In the genomic region with DNA sequence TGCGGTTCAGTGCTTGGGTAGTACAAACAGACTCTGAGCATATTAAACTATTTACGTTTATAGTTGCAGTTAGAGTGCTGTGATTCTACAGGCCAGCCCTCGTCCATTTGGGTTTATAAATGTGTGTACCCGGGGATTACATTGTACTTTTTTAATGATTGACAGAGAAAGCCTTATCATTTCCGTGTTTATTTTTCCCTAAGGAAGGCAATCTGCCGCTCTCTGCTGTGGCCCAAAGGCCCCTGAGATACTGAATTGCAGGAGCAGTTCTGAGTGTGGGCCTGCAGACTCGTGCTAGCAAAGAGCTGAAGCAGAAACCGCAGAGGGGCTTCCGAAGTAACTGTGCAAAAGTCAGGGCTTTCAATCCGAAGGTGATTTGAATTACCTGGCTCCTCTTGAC, we compare ENCODE assay signal across 35 mouse cellular contexts. TPM values are rescaled to one million over a fixed set of nuclear protein-coding genes. Genes with fewer than 3 reads are reported as not detected.
DNase-seq lines count a peak whose midpoint lies in the region; ATAC-seq lines count a peak whose summit lies in the region.
"Had no signal": no experiment of that assay in that cellular context is flagged by ENCODE, and none has a peak within 500 bp of the region (broad histone marks: within the 10 kb centered on the region; RNA-seq: fewer than 3 reads in every experiment).

No protein-coding gene starts in this region.

- no peak overlapping the region for H3K4me3 ChIP-seq in kidney, embryonic 15.5 days (replicated peaks)
- no peak overlapping the region for H3K4me3 ChIP-seq in liver, embryonic 13.5 days (replicated peaks)
- H3K4me3 ChIP-seq in liver, embryonic 12.5 days, result no peak overlapping the region
- H3K4me3 ChIP-seq in intestine, embryonic 16.5 days (ENCODE audit: low read length), result no peak overlapping the region
- H3K4me3 ChIP-seq in stomach, embryonic 16.5 days (replicated peaks; ENCODE audit: low read length), result no peak overlapping the region
- H3K4me3 ChIP-seq: forebrain, embryonic 12.5 days; heart, embryonic 13.5 days; midbrain, embryonic 10.5 days; midbrain, embryonic 15.5 days; neural tube, embryonic 15.5 days had no signal

- WGBS in kidney, embryonic 15.5 days, result 51% methylated on average over 10 of the region's 10 CpGs
- WGBS in liver, embryonic 13.5 days (ENCODE audit: insufficient replicate concordance), result 63% methylated on average over 10 of the region's 10 CpGs
- WGBS in liver, embryonic 12.5 days (ENCODE audit: insufficient replicate concordance), result 67% methylated on average over 10 of the region's 10 CpGs
- 40% methylated on average over 10 of the region's 10 CpGs for WGBS in intestine, embryonic 16.5 days
- 39% methylated on average over 10 of the region's 10 CpGs for WGBS in stomach, embryonic 16.5 days

- ATAC-seq in kidney, embryonic 15.5 days (replicated peaks; ENCODE audit: low FRiP score), result no peak
- no peak for ATAC-seq in liver, embryonic 13.5 days (ENCODE audit: low read depth)
- no peak for ATAC-seq in liver, embryonic 12.5 days
- peak; percentile 63 for ATAC-seq in intestine, embryonic 16.5 days
- ATAC-seq in stomach, embryonic 16.5 days (ENCODE audit: insufficient read depth, low FRiP score), result no peak; the same call in 1 of the 2 replicates
- ATAC-seq: forebrain, postnatal 0 days; midbrain, embryonic 15.5 days; Patski had no signal

- H3K4me2 ChIP-seq in kidney, embryonic 15.5 days, result no peak overlapping the region
- no peak overlapping the region for H3K4me2 ChIP-seq in liver, embryonic 13.5 days
- H3K4me2 ChIP-seq in liver, embryonic 12.5 days, result no peak overlapping the region
- no peak overlapping the region for H3K4me2 ChIP-seq in intestine, embryonic 16.5 days (ENCODE audit: low read depth, low read length)
- 0 out of 2 replicates have a peak overlapping the region, but pooled peaks have one; percentile 16 for H3K4me2 ChIP-seq in stomach, embryonic 16.5 days (ENCODE audit: low read depth, low read length)
- H3K4me2 ChIP-seq: forebrain, embryonic 12.5 days; heart, embryonic 13.5 days; hindbrain, embryonic 14.5 days; liver, embryonic 11.5 days; midbrain, embryonic 15.5 days; neural tube, embryonic 15.5 days had no signal

- H3K4me1 ChIP-seq in kidney, embryonic 15.5 days, result peaks cover 45% of the 10 kb centered on the region
- peaks cover 24% of the 10 kb centered on the region for H3K4me1 ChIP-seq in liver, embryonic 13.5 days (replicated peaks)
- peaks cover 22% of the 10 kb centered on the region for H3K4me1 ChIP-seq in liver, embryonic 12.5 days
- peaks cover 43% of the 10 kb centered on the region for H3K4me1 ChIP-seq in intestine, embryonic 16.5 days (ENCODE audit: control insufficient read depth, insufficient read depth, low read length)
- peaks cover 35% of the 10 kb centered on the region for H3K4me1 ChIP-seq in stomach, embryonic 16.5 days (ENCODE audit: control insufficient read depth, insufficient read depth, low read length)

- H3K9ac ChIP-seq in kidney, embryonic 15.5 days, result no peak overlapping the region
- H3K9ac ChIP-seq in liver, embryonic 13.5 days, result no peak overlapping the region
- no peak overlapping the region for H3K9ac ChIP-seq in liver, embryonic 12.5 days
- H3K9ac ChIP-seq in intestine, embryonic 16.5 days (ENCODE audit: low read depth, low read length), result 0 out of 2 replicates have a peak overlapping the region, but pooled peaks have one; percentile 23
- H3K9ac ChIP-seq in stomach, embryonic 16.5 days (ENCODE audit: low read length), result peak overlapping the region; percentile 30; the same call in 1 of the 2 replicates
- H3K9ac ChIP-seq: forebrain, embryonic 12.5 days; forebrain, postnatal 0 days; heart, embryonic 13.5 days; hindbrain, embryonic 14.5 days; midbrain, embryonic 15.5 days; neural tube, embryonic 15.5 days had no signal

- no peaks in the 10 kb centered on the region for H3K9me3 ChIP-seq in kidney, embryonic 15.5 days (replicated peaks)
- no peaks in the 10 kb centered on the region for H3K9me3 ChIP-seq in liver, embryonic 13.5 days (replicated peaks)
- no peaks in the 10 kb centered on the region for H3K9me3 ChIP-seq in liver, embryonic 12.5 days (replicated peaks)
- no peaks in the 10 kb centered on the region for H3K9me3 ChIP-seq in intestine, embryonic 16.5 days (ENCODE audit: control insufficient read depth, low read length)
- H3K9me3 ChIP-seq in stomach, embryonic 16.5 days (replicated peaks; ENCODE audit: control insufficient read depth, low read length), result no peaks in the 10 kb centered on the region
- H3K9me3 ChIP-seq: forebrain, embryonic 12.5 days; heart, embryonic 13.5 days; midbrain, embryonic 10.5 days; midbrain, embryonic 15.5 days; neural tube, embryonic 15.5 days had no signal

- no peaks in the 10 kb centered on the region for H3K36me3 ChIP-seq in kidney, embryonic 15.5 days
- no peaks in the 10 kb centered on the region for H3K36me3 ChIP-seq in liver, embryonic 13.5 days
- H3K36me3 ChIP-seq in liver, embryonic 12.5 days, result no peaks in the 10 kb centered on the region; the same call in 1 of the 2 replicates
- no peaks in the 10 kb centered on the region for H3K36me3 ChIP-seq in intestine, embryonic 16.5 days (ENCODE audit: control insufficient read depth, insufficient read depth, low read length)
- H3K36me3 ChIP-seq in stomach, embryonic 16.5 days (ENCODE audit: control insufficient read depth, insufficient read depth, low read length), result no peaks in the 10 kb centered on the region
- H3K36me3 ChIP-seq: heart, embryonic 13.5 days; midbrain, embryonic 10.5 days; midbrain, embryonic 15.5 days; neural tube, embryonic 15.5 days had no signal

- intact Hi-C loops in left cerebral cortex, postnatal 4 days (cut with DNase I), result no loop called here

- H3K27me3 ChIP-seq in kidney, embryonic 15.5 days, result no peaks in the 10 kb centered on the region
- H3K27me3 ChIP-seq in liver, embryonic 13.5 days, result no peaks in the 10 kb centered on the region
- H3K27me3 ChIP-seq in liver, embryonic 12.5 days (replicated peaks), result no peaks in the 10 kb centered on the region
- H3K27me3 ChIP-seq in intestine, embryonic 16.5 days (replicated peaks; ENCODE audit: control insufficient read depth, insufficient read depth, low read length), result no peaks in the 10 kb centered on the region
- H3K27me3 ChIP-seq in stomach, embryonic 16.5 days (ENCODE audit: control insufficient read depth, insufficient read depth, low read length), result no peaks in the 10 kb centered on the region
- H3K27me3 ChIP-seq: forebrain, embryonic 12.5 days; heart, embryonic 13.5 days; midbrain, embryonic 15.5 days; neural tube, embryonic 15.5 days; Patski had no signal

- DNase-seq in kidney, postnatal 25 days, result no peak
- no peak for DNase-seq in liver, embryonic 13.5 days
- no peak for DNase-seq in frontal cortex, postnatal 14 days (ENCODE audit: low spot score in 2 of 2)
- DNase-seq in left cerebral cortex, postnatal 4 days, result no peak
- DNase-seq: adrenal gland, postnatal 10 days; cerebellum, adult 11-12 months; cerebellum, postnatal 10 days; forebrain, postnatal 0 days; gastrocnemius, postnatal 10 days; heart, postnatal 10 days; kidney, adult 9 months; layer of hippocampus, postnatal 36 days; lung, adult 2 months; lung, postnatal 14 days; retina, postnatal 1 day had no signal

- H3K27ac ChIP-seq in kidney, embryonic 15.5 days, result peak overlapping the region; percentile 60
- 0 out of 2 replicates have a peak overlapping the region, but pooled peaks have one; percentile 6 for H3K27ac ChIP-seq in liver, embryonic 13.5 days
- no peak overlapping the region for H3K27ac ChIP-seq in liver, embryonic 12.5 days
- peak overlapping the region; percentile 90 for H3K27ac ChIP-seq in intestine, embryonic 16.5 days (ENCODE audit: low read length)
- peak overlapping the region; percentile 87 for H3K27ac ChIP-seq in stomach, embryonic 16.5 days (ENCODE audit: low read length)
- H3K27ac ChIP-seq: forebrain, embryonic 12.5 days; heart, embryonic 13.5 days; hindbrain, embryonic 14.5 days; midbrain, embryonic 10.5 days; midbrain, embryonic 15.5 days; neural tube, embryonic 15.5 days had no signal

RNA-seq across cellular contexts. Expression of gene Phxr2, which starts 8.2 kb away (rescaled TPM):
- polyA plus RNA-seq in kidney, embryonic 15.5 days (2015; fragmentation: Nextera tagmentation; extraction: Ambion mirVana), result not detected in 2 replicates
- polyA plus RNA-seq in liver, embryonic 13.5 days (2015; fragmentation: Nextera tagmentation; extraction: Ambion mirVana), result not detected in 2 replicates
- not detected in 2 replicates for polyA plus RNA-seq in liver, embryonic 12.5 days (2016; fragmentation: Nextera tagmentation; extraction: Ambion mirVana)
- not detected in 2 replicates for polyA plus RNA-seq in intestine, embryonic 16.5 days (2015; fragmentation: Nextera tagmentation; extraction: Ambion mirVana)
- polyA plus RNA-seq in stomach, embryonic 16.5 days (2015; fragmentation: Nextera tagmentation; extraction: Ambion mirVana), result not detected in 2 replicates
- not detected for total RNA-seq in left cerebral cortex, postnatal 4 days (2021)
- total RNA-seq: adrenal gland, postnatal 10 days; forebrain, postnatal 0 days; gastrocnemius, postnatal 10 days; heart, postnatal 10 days; hematopoietic stem cell, adult 5-6 weeks; layer of hippocampus, postnatal 36 days; megakaryocyte progenitor cell, adult 5-6 weeks; MEL had no signal
- polyA plus RNA-seq: cortical plate, adult 2 months; embryonic facial prominence, embryonic 14.5 days; forebrain, embryonic 12.5 days; forebrain, postnatal 0 days; heart, embryonic 13.5 days; hindbrain, embryonic 14.5 days; large intestine, adult 2 months; limb, embryonic 11.5 days; lung, adult 2 months; midbrain, embryonic 15.5 days; neural tube, embryonic 15.5 days; Patski; spleen, adult 2 months had no signal

RNA-seq across cellular contexts. Expression of gene Galnt4, which starts 9.9 kb away (rescaled TPM):
- polyA plus RNA-seq in kidney, embryonic 15.5 days (2015; fragmentation: Nextera tagmentation; extraction: Ambion mirVana), result 11.1 and 12.1 TPM in 2 replicates
- polyA plus RNA-seq in liver, embryonic 13.5 days (2015; fragmentation: Nextera tagmentation; extraction: Ambion mirVana), result 2.6 and 3.6 TPM in 2 replicates
- polyA plus RNA-seq in liver, embryonic 12.5 days (2016; fragmentation: Nextera tagmentation; extraction: Ambion mirVana), result 4.2 and 4.5 TPM in 2 replicates
- 19.3 and 21.6 TPM in 2 replicates for polyA plus RNA-seq in intestine, embryonic 16.5 days (2015; fragmentation: Nextera tagmentation; extraction: Ambion mirVana)
- 41.9 and 44.6 TPM in 2 replicates for polyA plus RNA-seq in stomach, embryonic 16.5 days (2015; fragmentation: Nextera tagmentation; extraction: Ambion mirVana)
- total RNA-seq in left cerebral cortex, postnatal 4 days (2021), result 1 to 10 TPM; 4.0 to 4.1 TPM

RNA-seq across cellular contexts. Expression of gene Poc1b, which starts 11.0 kb away (rescaled TPM):
- polyA plus RNA-seq in kidney, embryonic 15.5 days (2015; fragmentation: Nextera tagmentation; extraction: Ambion mirVana), result 21.7 and 25.5 TPM in 2 replicates
- polyA plus RNA-seq in liver, embryonic 13.5 days (2015; fragmentation: Nextera tagmentation; extraction: Ambion mirVana), result 5.1 and 7.2 TPM in 2 replicates
- polyA plus RNA-seq in liver, embryonic 12.5 days (2016; fragmentation: Nextera tagmentation; extraction: Ambion mirVana), result 8.5 and 8.7 TPM in 2 replicates
- polyA plus RNA-seq in intestine, embryonic 16.5 days (2015; fragmentation: Nextera tagmentation; extraction: Ambion mirVana), result 20.1 and 20.5 TPM in 2 replicates
- polyA plus RNA-seq in stomach, embryonic 16.5 days (2015; fragmentation: Nextera tagmentation; extraction: Ambion mirVana), result 16.1 and 19.8 TPM in 2 replicates
- 10 to 100 TPM; 13.3 to 14.8 TPM for total RNA-seq in left cerebral cortex, postnatal 4 days (2021)

Comparison
In these comparisons a context has a peak if more than half of its experiments do, and no peak if none do; other contexts are left out.
1. H3K9ac ChIP-seq: peak in intestine, embryonic 16.5 days (single experiment) and stomach, embryonic 16.5 days (single experiment); none in kidney, embryonic 15.5 days (single experiment), liver, embryonic 13.5 days (single experiment) and liver, embryonic 12.5 days (single experiment).